Mouse (Mus musculus): ENCODE measurements around the gene Tmem120b. TPM values are rescaled to one million over a fixed set of nuclear protein-coding genes. Genes with fewer than 3 reads are reported as not detected.

The Tmem120b gene
- polyA plus RNA-seq, 1 experiment, result 9.9 TPM

GRCm38 (mm10) chr5:123147569-123147968 is 79.4 kb downstream of the Tmem120b start:
- TF ChIP-seq CTCF (conservative IDR thresholded peaks at IDR 0.05; ENCODE audit: insufficient read depth, insufficient read length, low read depth, low read length), result no peak
- no peak for TF ChIP-seq POLR2A (IDR thresholded peaks at IDR 0.05; ENCODE audit: low read depth, low read length)
- H3K4me1 ChIP-seq (ENCODE audit: control insufficient read depth, insufficient read depth, low read length), result peaks cover 23% of the 10 kb centered on the region; the same call in 1 of the 2 replicates
- no peak overlapping the region for H3K4me3 ChIP-seq (ENCODE audit: insufficient read depth, low read depth, low read length)
- H3K36me3 ChIP-seq (ENCODE audit: control insufficient read depth, insufficient read depth, low read length), result no peaks in the 10 kb centered on the region; the same call in 1 of the 2 replicates
- H3K27ac ChIP-seq (ENCODE audit: insufficient read depth, low read depth, low read length), result no peak overlapping the region
- no peak for DNase-seq
- WGBS, result 92% methylated on average over 17 of the region's 17 CpGs
- no peaks in the 10 kb centered on the region for H3K27me3 ChIP-seq (replicated peaks; ENCODE audit: control insufficient read depth, insufficient read depth, low read length)

GRCm38 (mm10) chr5:123148073-123148722 is 80.0 kb downstream of the Tmem120b start:
- TF ChIP-seq CTCF (conservative IDR thresholded peaks at IDR 0.05; ENCODE audit: insufficient read depth, insufficient read length, low read depth, low read length) (no peak), POLR2A (IDR thresholded peaks at IDR 0.05; ENCODE audit: low read depth, low read length) (no peak)
- Histone ChIP-seq H3K27me3 (replicated peaks; ENCODE audit: control insufficient read depth, insufficient read depth, low read length) (no peaks in the 10 kb centered on the region), H3K4me3 (ENCODE audit: insufficient read depth, low read depth, low read length) (no peak overlapping the region), H3K4me1 (ENCODE audit: control insufficient read depth, insufficient read depth, low read length) (peaks cover 23% of the 10 kb centered on the region; the same call in 1 of the 2 replicates), H3K36me3 (ENCODE audit: control insufficient read depth, insufficient read depth, low read length) (no peaks in the 10 kb centered on the region; the same call in 1 of the 2 replicates), H3K27ac (ENCODE audit: insufficient read depth, low read depth, low read length) (no peak overlapping the region)
- DNase-seq, result no peak
- 85% methylated on average over 25 of the region's 25 CpGs for WGBS

GRCm38 (mm10) chr5:123149451-123150400 is 81.5 kb downstream of the Tmem120b start:
- Histone ChIP-seq H3K27ac (ENCODE audit: insufficient read depth, low read depth, low read length) (no peak overlapping the region), H3K4me3 (ENCODE audit: insufficient read depth, low read depth, low read length) (peak overlapping the region; percentile 9; the same call in 1 of the 2 replicates), H3K4me1 (ENCODE audit: control insufficient read depth, insufficient read depth, low read length) (peaks cover 15% of the 10 kb centered on the region; the same call in 1 of the 2 replicates), H3K27me3 (replicated peaks; ENCODE audit: control insufficient read depth, insufficient read depth, low read length) (no peaks in the 10 kb centered on the region), H3K36me3 (ENCODE audit: control insufficient read depth, insufficient read depth, low read length) (no peaks in the 10 kb centered on the region; the same call in 1 of the 2 replicates)
- peak; percentile 94 for DNase-seq
- WGBS, result 8% methylated on average over 19 of the region's 19 CpGs
- TF ChIP-seq CTCF (conservative IDR thresholded peaks at IDR 0.05; ENCODE audit: insufficient read depth, insufficient read length, low read depth, low read length) (peak; percentile 94), POLR2A (IDR thresholded peaks at IDR 0.05; ENCODE audit: low read depth, low read length) (no peak)

- no peak overlapping the region for H3K4me3 ChIP-seq (ENCODE audit: insufficient read depth, low read depth, low read length)
- no peak for DNase-seq
- peaks cover 15% of the 10 kb centered on the region; the same call in 1 of the 2 replicates for H3K4me1 ChIP-seq (ENCODE audit: control insufficient read depth, insufficient read depth, low read length)
- WGBS, result 19% methylated on average over 7 of the region's 7 CpGs
- no peaks in the 10 kb centered on the region; the same call in 1 of the 2 replicates for H3K36me3 ChIP-seq (ENCODE audit: control insufficient read depth, insufficient read depth, low read length)
- no peak overlapping the region for H3K27ac ChIP-seq (ENCODE audit: insufficient read depth, low read depth, low read length)
- TF ChIP-seq POLR2A (IDR thresholded peaks at IDR 0.05; ENCODE audit: low read depth, low read length) (no peak), CTCF (conservative IDR thresholded peaks at IDR 0.05; ENCODE audit: insufficient read depth, insufficient read length, low read depth, low read length) (no peak)
- H3K27me3 ChIP-seq (replicated peaks; ENCODE audit: control insufficient read depth, insufficient read depth, low read length), result no peaks in the 10 kb centered on the region
These were observed 82.4 kb downstream of the Tmem120b start for GRCm38 (mm10) chr5:123150641-123151040.

DNA sequence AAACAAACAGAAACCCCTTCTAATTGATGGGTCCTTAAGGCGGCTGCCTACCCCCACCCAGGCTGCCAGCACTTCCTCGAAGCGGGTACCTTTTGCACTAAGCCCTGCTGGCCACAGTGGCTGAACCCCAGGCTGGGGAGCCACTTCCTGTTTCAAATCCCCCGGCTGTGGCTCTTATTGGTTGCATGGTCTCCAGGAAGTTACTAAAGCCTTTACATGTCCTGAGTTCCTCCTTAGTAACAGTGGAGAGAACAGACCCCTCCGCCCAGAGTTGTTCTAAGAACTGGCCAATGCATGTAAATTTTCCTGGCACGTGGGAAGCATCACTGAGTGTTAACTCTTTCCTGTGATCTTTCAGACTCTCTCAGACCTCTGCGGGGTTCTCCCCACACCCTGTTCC is 82.9 kb downstream of the Tmem120b start:
- no peaks in the 10 kb centered on the region; the same call in 1 of the 2 replicates for H3K36me3 ChIP-seq (ENCODE audit: control insufficient read depth, insufficient read depth, low read length)
- DNase-seq, result no peak
- no peak for TF ChIP-seq CTCF (conservative IDR thresholded peaks at IDR 0.05; ENCODE audit: insufficient read depth, insufficient read length, low read depth, low read length)
- no peaks in the 10 kb centered on the region for H3K27me3 ChIP-seq (replicated peaks; ENCODE audit: control insufficient read depth, insufficient read depth, low read length)
- H3K27ac ChIP-seq (ENCODE audit: insufficient read depth, low read depth, low read length), result no peak overlapping the region
- 30% methylated on average over 7 of the region's 7 CpGs for WGBS
- H3K4me1 ChIP-seq (ENCODE audit: control insufficient read depth, insufficient read depth, low read length), result peaks cover 15% of the 10 kb centered on the region; the same call in 1 of the 2 replicates
- H3K4me3 ChIP-seq (ENCODE audit: insufficient read depth, low read depth, low read length), result no peak overlapping the region

- TF ChIP-seq CTCF (conservative IDR thresholded peaks at IDR 0.05; ENCODE audit: insufficient read depth, insufficient read length, low read depth, low read length) (no peak), POLR2A (IDR thresholded peaks at IDR 0.05; ENCODE audit: low read depth, low read length) (no peak)
- no peak for DNase-seq
- Histone ChIP-seq H3K36me3 (ENCODE audit: control insufficient read depth, insufficient read depth, low read length) (no peaks in the 10 kb centered on the region; the same call in 1 of the 2 replicates), H3K27me3 (replicated peaks; ENCODE audit: control insufficient read depth, insufficient read depth, low read length) (no peaks in the 10 kb centered on the region), H3K4me1 (ENCODE audit: control insufficient read depth, insufficient read depth, low read length) (peaks cover 15% of the 10 kb centered on the region; the same call in 1 of the 2 replicates), H3K27ac (ENCODE audit: insufficient read depth, low read depth, low read length) (no peak overlapping the region), H3K4me3 (ENCODE audit: insufficient read depth, low read depth, low read length) (no peak overlapping the region)
- 88% methylated on average over 19 of the region's 19 CpGs for WGBS
These were observed 83.6 kb downstream of the Tmem120b start for GRCm38 (mm10) chr5:123151707-123152362.
